Mouse (Mus musculus): ENCODE data around the gene Daxx. TPM values are rescaled to one million over a fixed set of nuclear protein-coding genes. Genes with fewer than 3 reads are reported as not detected.

The Daxx gene
- 40.7 and 43.3 TPM in 2 replicates for polyA plus RNA-seq (2015; fragmentation: Nextera tagmentation; extraction: Ambion mirVana)

GRCm38 (mm10) chr17:33909077-33909868, at the start of gene Daxx:
TSS of gene Daxx (plus strand) at chr17:33909414.

GRCm38 (mm10) chr17:33873537-33873936, 35.7 kb upstream of the Daxx start, which contains the start of gene Gm7029:
TSS of gene Gm7029 (plus strand) at chr17:33873837.

DNA sequence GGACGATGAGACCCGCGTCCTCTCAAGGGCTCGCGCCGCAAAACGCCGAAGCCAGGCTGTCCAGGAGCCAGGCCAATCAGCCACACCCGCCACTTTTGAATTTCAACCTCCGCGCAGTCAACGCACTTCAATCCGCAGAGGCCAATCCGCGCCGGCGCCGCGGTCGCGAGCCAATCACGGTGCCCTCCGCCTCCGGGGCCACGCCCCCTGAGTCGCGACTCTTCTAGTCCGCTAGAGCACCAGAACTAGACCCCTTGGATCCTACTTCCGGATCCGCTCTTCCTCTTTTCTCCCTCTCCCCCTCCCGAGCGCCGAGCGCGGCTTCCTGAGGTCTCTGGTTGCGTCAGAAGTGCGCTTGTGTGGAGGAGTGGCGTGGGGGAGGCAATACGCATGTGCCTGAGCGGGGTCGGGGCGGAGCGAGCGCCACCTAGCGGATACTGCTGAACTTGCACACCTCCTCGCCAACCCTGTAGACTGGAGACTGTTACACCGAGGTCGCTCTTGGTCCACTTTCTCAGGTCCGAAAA, 18.6 kb upstream of the Daxx start, which contains the start of gene Kifc1:
Gene Kifc1, minus strand, starts transcription at position 129 of the 527 bp plus-strand sequence.

GRCm38 (mm10) chr17:33904835-33905234, 4.4 kb upstream of the Daxx start, which contains the start of gene Platr17:
TSS of gene Platr17 (plus strand) at chr17:33905135.

GRCm38 (mm10) chr17:33915671-33916250, 6.5 kb downstream of the Daxx start, which contains the start of the genes Tapbp and Zbtb22:
TSS of gene Tapbp (plus strand) at chr17:33915899.
TSS of gene Zbtb22 (plus strand) at chr17:33915904.

GRCm38 (mm10) chr17:33929371-33930279, 20.4 kb downstream of the Daxx start, which contains the start of gene Rgl2:
TSS of gene Rgl2 (plus strand) at chr17:33929543.

GRCm38 (mm10) chr17:33940206-33940805, 31.1 kb downstream of the Daxx start, which contains the start of the genes Pfdn6 and Wdr46:
TSS of gene Pfdn6 (minus strand) at chr17:33940343.
TSS of gene Wdr46 (plus strand) at chr17:33940660.

DNA sequence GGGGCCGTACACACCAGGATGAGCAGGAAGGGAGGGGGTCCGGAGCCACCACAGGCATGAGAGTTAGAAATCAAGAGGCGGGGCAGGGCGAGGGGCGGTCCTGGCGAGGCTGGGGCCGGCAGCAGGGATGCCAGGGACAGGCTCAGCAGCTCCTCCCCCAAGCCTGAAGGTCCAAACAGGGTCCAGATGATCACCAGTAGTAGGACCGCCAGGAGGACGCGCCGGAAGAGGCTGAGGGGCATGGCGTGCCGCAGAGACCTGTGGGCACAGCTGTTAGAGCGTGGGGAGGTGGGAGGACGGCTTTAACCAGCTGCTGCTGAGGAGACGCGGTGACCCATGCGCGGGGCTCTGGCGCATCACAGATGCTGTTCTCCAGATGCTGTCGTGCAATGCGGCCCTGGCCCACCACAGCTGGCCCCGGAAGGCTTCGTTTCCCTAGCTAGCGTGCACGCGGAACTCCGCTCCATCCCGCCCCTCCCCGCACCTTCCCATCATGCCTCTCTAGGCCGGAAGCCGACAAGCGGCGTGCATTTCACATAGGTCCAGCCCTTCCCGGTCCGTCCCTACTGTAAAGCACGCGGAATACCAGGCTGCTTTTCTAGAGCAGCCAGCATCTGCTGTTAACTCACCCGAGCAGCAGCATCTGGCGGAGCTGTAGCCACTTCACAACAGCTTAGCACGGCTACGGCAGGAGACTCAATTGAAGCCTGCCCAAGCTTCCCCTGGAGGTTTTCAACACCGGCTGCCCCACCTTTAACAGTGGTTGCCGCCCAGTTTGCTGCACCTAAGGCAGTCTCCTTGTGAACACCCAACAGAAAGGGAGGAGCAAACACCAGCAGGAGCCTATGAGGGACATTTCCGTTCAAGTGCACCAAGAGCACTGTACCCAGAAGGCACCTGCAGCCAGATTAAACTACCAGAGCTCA, 42.1 kb downstream of the Daxx start, which contains the start of gene B3galt4:
Gene B3galt4, minus strand, starts transcription at position 468 of the 926 bp plus-strand sequence.

GRCm38 (mm10) chr17:33955555-33956214, 46.5 kb downstream of the Daxx start, which contains the start of the genes Vps52 and Rps18:
TSS of gene Vps52 (plus strand) at chr17:33955812.
TSS of gene Rps18 (minus strand) at chr17:33956001.

Small RNAs within 50 kb of the gene (microRNA-seq; reads per million reads assigned to microRNA genes)
- gene Gm27740: not detected

Other genes starting within 250 kb of the Daxx start
- 101 and 115 TPM in 2 replicates for gene Hnrnpm, start 222.6 kb upstream of the Daxx start, polyA plus RNA-seq (2015; fragmentation: Nextera tagmentation; extraction: Ambion mirVana)
- gene March2, start 190.7 kb upstream of the Daxx start, polyA plus RNA-seq (2015; fragmentation: Nextera tagmentation; extraction: Ambion mirVana): 76.0 and 80.0 TPM in 2 replicates
- gene Rab11b, start 148.9 kb upstream of the Daxx start, polyA plus RNA-seq (2015; fragmentation: Nextera tagmentation; extraction: Ambion mirVana): 488 and 491 TPM in 2 replicates
- 41.0 and 44.6 TPM in 2 replicates for gene Angptl4, start 127.6 kb upstream of the Daxx start, polyA plus RNA-seq (2015; fragmentation: Nextera tagmentation; extraction: Ambion mirVana)
- 38.1 and 42.0 TPM in 2 replicates for gene Kank3, start 98.9 kb upstream of the Daxx start, polyA plus RNA-seq (2015; fragmentation: Nextera tagmentation; extraction: Ambion mirVana)
- gene Rps28, start 84.9 kb upstream of the Daxx start, polyA plus RNA-seq (2015; fragmentation: Nextera tagmentation; extraction: Ambion mirVana): 552 and 646 TPM in 2 replicates
- 595 and 638 TPM in 2 replicates for gene Ndufa7, start 84.8 kb upstream of the Daxx start, polyA plus RNA-seq (2015; fragmentation: Nextera tagmentation; extraction: Ambion mirVana)
- gene Cd320, start 66.3 kb upstream of the Daxx start, polyA plus RNA-seq (2015; fragmentation: Nextera tagmentation; extraction: Ambion mirVana): 51.5 and 57.3 TPM in 2 replicates
- gene Gm7029, start 35.6 kb upstream of the Daxx start, polyA plus RNA-seq (2015; fragmentation: Nextera tagmentation; extraction: Ambion mirVana): not detected in 2 replicates
- 1.6 TPM in 2 replicates for gene Kifc1, start 18.8 kb upstream of the Daxx start, polyA plus RNA-seq (2015; fragmentation: Nextera tagmentation; extraction: Ambion mirVana)
- 1.4 and 1.5 TPM in 2 replicates for gene Platr17, start 4.3 kb upstream of the Daxx start, polyA plus RNA-seq (2015; fragmentation: Nextera tagmentation; extraction: Ambion mirVana)
- 47.9 and 55.8 TPM in 2 replicates for gene Tapbp, start 6.5 kb downstream of the Daxx start, polyA plus RNA-seq (2015; fragmentation: Nextera tagmentation; extraction: Ambion mirVana)
- gene Zbtb22, start 6.5 kb downstream of the Daxx start, polyA plus RNA-seq (2015; fragmentation: Nextera tagmentation; extraction: Ambion mirVana): 18.3 and 18.5 TPM in 2 replicates
- 40.2 and 49.4 TPM in 2 replicates for gene Rgl2, start 20.1 kb downstream of the Daxx start, polyA plus RNA-seq (2015; fragmentation: Nextera tagmentation; extraction: Ambion mirVana)
- 181 TPM in 2 replicates for gene Pfdn6, start 30.9 kb downstream of the Daxx start, polyA plus RNA-seq (2015; fragmentation: Nextera tagmentation; extraction: Ambion mirVana)
- 17.0 and 17.9 TPM in 2 replicates for gene Wdr46, start 31.2 kb downstream of the Daxx start, polyA plus RNA-seq (2015; fragmentation: Nextera tagmentation; extraction: Ambion mirVana)
- gene B3galt4, start 42.1 kb downstream of the Daxx start, polyA plus RNA-seq (2015; fragmentation: Nextera tagmentation; extraction: Ambion mirVana): 13.6 and 15.4 TPM in 2 replicates
- gene Vps52, start 46.4 kb downstream of the Daxx start, polyA plus RNA-seq (2015; fragmentation: Nextera tagmentation; extraction: Ambion mirVana): 60.0 and 63.3 TPM in 2 replicates
- gene Rps18, start 46.6 kb downstream of the Daxx start, polyA plus RNA-seq (2015; fragmentation: Nextera tagmentation; extraction: Ambion mirVana): 872 and 906 TPM in 2 replicates
- 23.9 and 24.3 TPM in 2 replicates for gene H2-K1, start 90.9 kb downstream of the Daxx start, polyA plus RNA-seq (2015; fragmentation: Nextera tagmentation; extraction: Ambion mirVana)
- 21.7 and 24.2 TPM in 2 replicates for gene Ring1, start 115.3 kb downstream of the Daxx start, polyA plus RNA-seq (2015; fragmentation: Nextera tagmentation; extraction: Ambion mirVana)
- gene H2-Ke6, start 118.6 kb downstream of the Daxx start, polyA plus RNA-seq (2015; fragmentation: Nextera tagmentation; extraction: Ambion mirVana): 72.0 and 82.6 TPM in 2 replicates
- gene Slc39a7, start 122.3 kb downstream of the Daxx start, polyA plus RNA-seq (2015; fragmentation: Nextera tagmentation; extraction: Ambion mirVana): 143 and 149 TPM in 2 replicates
- 50.1 and 52.1 TPM in 2 replicates for gene Rxrb, start 122.4 kb downstream of the Daxx start, polyA plus RNA-seq (2015; fragmentation: Nextera tagmentation; extraction: Ambion mirVana)
- gene Col11a2, start 130.0 kb downstream of the Daxx start, polyA plus RNA-seq (2015; fragmentation: Nextera tagmentation; extraction: Ambion mirVana): 9.1 and 12.1 TPM in 2 replicates
- 0.25 and 0.64 TPM in 2 replicates for gene H2-Oa, start 182.9 kb downstream of the Daxx start, polyA plus RNA-seq (2015; fragmentation: Nextera tagmentation; extraction: Ambion mirVana)
- gene H2-DMa, start 210.1 kb downstream of the Daxx start, polyA plus RNA-seq (2015; fragmentation: Nextera tagmentation; extraction: Ambion mirVana): 26.1 and 27.0 TPM in 2 replicates
- 107 and 118 TPM in 2 replicates for gene Brd2, start 213.2 kb downstream of the Daxx start, polyA plus RNA-seq (2015; fragmentation: Nextera tagmentation; extraction: Ambion mirVana)
- 0.66 and 0.96 TPM in 2 replicates for gene H2-DMb2, start 233.9 kb downstream of the Daxx start, polyA plus RNA-seq (2015; fragmentation: Nextera tagmentation; extraction: Ambion mirVana)
- 0.80 and 1.1 TPM in 2 replicates for gene H2-DMb1, start 243.7 kb downstream of the Daxx start, polyA plus RNA-seq (2015; fragmentation: Nextera tagmentation; extraction: Ambion mirVana)